Mouse (Mus musculus): ENCODE data around the gene Pum1. TPM values are rescaled to one million over a fixed set of nuclear protein-coding genes. Genes with fewer than 3 reads are reported as not detected.

The Pum1 gene
- total and polyA plus RNA-seq, 3 experiments: 42.7 to 122 (median 43.5) TPM

DNA sequence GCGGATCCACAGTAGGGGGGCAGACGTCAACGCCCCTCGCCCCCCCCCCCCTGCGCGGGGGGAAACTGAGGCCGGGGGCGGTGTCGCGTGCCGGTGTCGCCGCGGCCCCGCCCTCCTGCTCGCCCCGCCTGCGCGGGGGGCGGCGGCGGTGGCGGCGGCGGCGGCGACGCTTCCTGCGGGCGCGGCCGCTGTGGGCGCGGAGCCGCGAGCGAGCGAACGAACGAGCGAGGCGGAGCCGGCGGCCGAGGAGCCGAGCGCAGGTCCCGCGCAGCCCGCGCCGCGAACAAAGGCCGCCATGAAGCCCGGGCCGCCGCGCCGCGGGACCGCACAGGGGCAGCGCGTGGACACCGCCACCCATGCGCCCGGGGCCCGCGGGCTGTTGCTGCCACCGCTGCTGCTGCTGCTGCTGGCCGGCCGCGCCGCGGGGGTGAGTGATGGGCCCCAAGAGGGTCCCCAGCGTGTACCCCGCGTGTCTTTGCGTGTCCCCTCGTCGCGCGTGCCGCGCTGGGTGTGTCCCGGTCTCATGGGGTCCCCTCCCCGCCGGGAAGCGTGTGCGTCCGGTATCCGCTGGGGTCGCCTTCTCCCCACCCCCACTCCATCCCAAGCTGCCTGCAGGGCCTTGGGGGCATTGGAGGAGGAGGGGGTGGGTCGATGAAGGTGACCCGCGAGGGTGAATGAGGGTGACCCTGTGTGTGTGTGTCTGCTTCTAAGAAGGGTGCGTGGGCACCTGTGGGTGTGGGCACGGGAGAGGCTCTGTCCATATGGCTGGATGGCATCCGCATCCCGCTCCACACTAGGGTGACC is 129.5 kb downstream of the Pum1 start, which contains the start of gene Sdc3:
Gene Sdc3 (plus strand): TSS at position 162 of the 804 bp plus-strand sequence.
- peaks cover 7% of the 10 kb centered on the region for H3K9me3 ChIP-seq (replicated peaks)
- no peaks in the 10 kb centered on the region for H3K36me3 ChIP-seq (replicated peaks)
- H3K4me3 ChIP-seq (ENCODE audit: low read depth, low read length): no peak within 1 kb of the TSS
- H3K27me3 ChIP-seq (ENCODE audit: insufficient read depth, low read length): peaks cover 38% of the 10 kb centered on the region
- no peak for TF ChIP-seq POLR2AphosphoS5 (IDR thresholded peaks at IDR 0.05; ENCODE audit: insufficient replicate concordance, low read depth, low read length)
- no peak for TF ChIP-seq GATA1 (IDR thresholded peaks at IDR 0.05; ENCODE audit: borderline replicate concordance, low read length)
- no peak for TF ChIP-seq CTCF (IDR thresholded peaks at IDR 0.05; ENCODE audit: low read depth, low read length)
- TF ChIP-seq TAL1 (conservative IDR thresholded peaks at IDR 0.05; ENCODE audit: low read depth, low read length): no peak
- no peak for TF ChIP-seq GATA2 (IDR thresholded peaks at IDR 0.05; ENCODE audit: borderline replicate concordance, low read depth, low read length)
- peaks cover 3% of the 10 kb centered on the region for H3K4me1 ChIP-seq (ENCODE audit: insufficient read depth, low read depth, low read length)
- no peak for ATAC-seq (ENCODE audit: extremely low read depth, insufficient number of reproducible peaks, low FRiP score, poor library complexity, severe bottlenecking)
- DNase-seq (ENCODE audit: low spot score): no peak

DNA sequence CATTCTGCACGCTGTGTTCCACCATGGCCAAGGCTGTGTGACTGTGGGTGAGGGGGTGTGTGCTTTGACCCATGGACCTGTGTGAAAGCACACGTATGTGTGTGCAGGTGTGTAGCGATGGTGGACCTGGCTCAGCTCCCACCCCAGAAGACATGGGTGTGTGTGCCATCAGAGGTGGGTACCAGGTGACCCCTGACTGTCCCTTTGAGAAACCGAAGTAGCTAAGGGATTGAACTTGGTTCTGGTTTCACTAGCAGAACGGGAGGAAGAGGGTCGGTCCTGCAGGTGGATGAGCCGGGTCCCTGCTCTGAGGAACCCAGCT is 130.0 kb downstream of the Pum1 start:
- Histone ChIP-seq H3K4me3 (ENCODE audit: low read depth, low read length) (no peak overlapping the region), H3K27me3 (ENCODE audit: insufficient read depth, low read length) (peaks cover 41% of the 10 kb centered on the region), H3K4me1 (ENCODE audit: insufficient read depth, low read depth, low read length) (peaks cover 3% of the 10 kb centered on the region), H3K36me3 (replicated peaks) (no peaks in the 10 kb centered on the region), H3K9me3 (replicated peaks) (peaks cover 7% of the 10 kb centered on the region)
- ATAC-seq (ENCODE audit: extremely low read depth, insufficient number of reproducible peaks, low FRiP score, poor library complexity, severe bottlenecking) (no peak), DNase-seq (ENCODE audit: low spot score) (no peak)
- TF ChIP-seq CTCF (IDR thresholded peaks at IDR 0.05; ENCODE audit: low read depth, low read length): no peak
- no peak for TF ChIP-seq GATA1 (IDR thresholded peaks at IDR 0.05; ENCODE audit: borderline replicate concordance, low read length)
- TF ChIP-seq TAL1 (conservative IDR thresholded peaks at IDR 0.05; ENCODE audit: low read depth, low read length): no peak
- no peak for TF ChIP-seq POLR2AphosphoS5 (IDR thresholded peaks at IDR 0.05; ENCODE audit: insufficient replicate concordance, low read depth, low read length)
- TF ChIP-seq GATA2 (IDR thresholded peaks at IDR 0.05; ENCODE audit: borderline replicate concordance, low read depth, low read length): no peak

DNA sequence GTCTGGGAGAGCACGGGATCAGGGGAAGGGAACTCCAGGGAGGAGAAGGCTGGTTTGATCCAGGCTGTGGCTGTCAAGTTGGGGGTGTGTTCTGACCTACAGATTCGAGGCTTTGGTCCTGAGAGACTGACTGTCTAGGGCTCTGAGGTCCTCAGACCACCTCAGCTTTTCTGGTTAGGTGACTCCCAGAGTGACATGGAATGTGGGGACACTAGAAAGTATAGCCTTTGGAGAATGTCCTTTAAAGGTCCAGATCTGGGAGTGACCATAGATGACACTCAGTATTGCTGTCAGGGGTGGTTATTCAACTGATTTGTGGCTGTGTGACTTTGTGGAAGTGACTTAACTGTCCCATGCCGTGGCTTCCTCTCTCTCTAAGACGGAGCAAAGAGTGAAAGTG is 131.7 kb downstream of the Pum1 start:
- Histone ChIP-seq H3K27me3 (ENCODE audit: insufficient read depth, low read length) (peaks cover 43% of the 10 kb centered on the region), H3K9me3 (replicated peaks) (peaks cover 7% of the 10 kb centered on the region), H3K36me3 (replicated peaks) (no peaks in the 10 kb centered on the region), H3K4me3 (ENCODE audit: low read depth, low read length) (no peak overlapping the region), H3K4me1 (ENCODE audit: insufficient read depth, low read depth, low read length) (peaks cover 3% of the 10 kb centered on the region)
- ATAC-seq (ENCODE audit: extremely low read depth, insufficient number of reproducible peaks, low FRiP score, poor library complexity, severe bottlenecking) (no peak), DNase-seq (ENCODE audit: low spot score) (no peak)
- no peak for TF ChIP-seq GATA1 (IDR thresholded peaks at IDR 0.05; ENCODE audit: borderline replicate concordance, low read length)
- TF ChIP-seq POLR2AphosphoS5 (IDR thresholded peaks at IDR 0.05; ENCODE audit: insufficient replicate concordance, low read depth, low read length): no peak
- no peak for TF ChIP-seq CTCF (IDR thresholded peaks at IDR 0.05; ENCODE audit: low read depth, low read length)
- TF ChIP-seq GATA2 (IDR thresholded peaks at IDR 0.05; ENCODE audit: borderline replicate concordance, low read depth, low read length): no peak
- TF ChIP-seq TAL1 (conservative IDR thresholded peaks at IDR 0.05; ENCODE audit: low read depth, low read length): no peak

DNA sequence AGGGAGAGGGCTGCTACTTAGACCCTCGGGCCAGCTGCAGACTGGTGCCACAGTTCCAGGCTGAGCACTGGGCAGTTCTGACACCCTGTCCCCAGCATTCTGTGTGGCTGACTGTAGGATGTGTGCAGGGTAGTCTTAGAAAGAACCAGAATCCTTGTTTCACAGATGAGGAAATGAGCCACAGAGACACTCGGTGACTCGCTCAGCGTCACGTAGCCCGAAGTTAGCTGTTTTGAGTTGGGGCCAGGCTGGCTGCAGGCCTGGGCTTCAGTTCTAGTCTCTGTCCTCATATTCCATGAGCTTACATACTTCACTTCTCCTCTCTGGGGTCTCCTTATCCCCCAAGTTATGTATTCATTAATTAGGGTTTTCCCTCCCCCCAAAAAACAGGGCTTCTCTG is 132.8 kb downstream of the Pum1 start:
- Histone ChIP-seq H3K27me3 (ENCODE audit: insufficient read depth, low read length) (peaks cover 47% of the 10 kb centered on the region), H3K36me3 (replicated peaks) (no peaks in the 10 kb centered on the region), H3K4me3 (ENCODE audit: low read depth, low read length) (no peak overlapping the region), H3K4me1 (ENCODE audit: insufficient read depth, low read depth, low read length) (no peaks in the 10 kb centered on the region), H3K9me3 (replicated peaks) (peaks cover 7% of the 10 kb centered on the region)
- ATAC-seq (ENCODE audit: extremely low read depth, insufficient number of reproducible peaks, low FRiP score, poor library complexity, severe bottlenecking) (no peak), DNase-seq (ENCODE audit: low spot score) (no peak)
- TF ChIP-seq GATA2 (IDR thresholded peaks at IDR 0.05; ENCODE audit: borderline replicate concordance, low read depth, low read length) (no peak), CTCF (IDR thresholded peaks at IDR 0.05; ENCODE audit: low read depth, low read length) (no peak), GATA1 (IDR thresholded peaks at IDR 0.05; ENCODE audit: borderline replicate concordance, low read length) (no peak), POLR2AphosphoS5 (IDR thresholded peaks at IDR 0.05; ENCODE audit: insufficient replicate concordance, low read depth, low read length) (no peak), TAL1 (conservative IDR thresholded peaks at IDR 0.05; ENCODE audit: low read depth, low read length) (no peak)

DNA sequence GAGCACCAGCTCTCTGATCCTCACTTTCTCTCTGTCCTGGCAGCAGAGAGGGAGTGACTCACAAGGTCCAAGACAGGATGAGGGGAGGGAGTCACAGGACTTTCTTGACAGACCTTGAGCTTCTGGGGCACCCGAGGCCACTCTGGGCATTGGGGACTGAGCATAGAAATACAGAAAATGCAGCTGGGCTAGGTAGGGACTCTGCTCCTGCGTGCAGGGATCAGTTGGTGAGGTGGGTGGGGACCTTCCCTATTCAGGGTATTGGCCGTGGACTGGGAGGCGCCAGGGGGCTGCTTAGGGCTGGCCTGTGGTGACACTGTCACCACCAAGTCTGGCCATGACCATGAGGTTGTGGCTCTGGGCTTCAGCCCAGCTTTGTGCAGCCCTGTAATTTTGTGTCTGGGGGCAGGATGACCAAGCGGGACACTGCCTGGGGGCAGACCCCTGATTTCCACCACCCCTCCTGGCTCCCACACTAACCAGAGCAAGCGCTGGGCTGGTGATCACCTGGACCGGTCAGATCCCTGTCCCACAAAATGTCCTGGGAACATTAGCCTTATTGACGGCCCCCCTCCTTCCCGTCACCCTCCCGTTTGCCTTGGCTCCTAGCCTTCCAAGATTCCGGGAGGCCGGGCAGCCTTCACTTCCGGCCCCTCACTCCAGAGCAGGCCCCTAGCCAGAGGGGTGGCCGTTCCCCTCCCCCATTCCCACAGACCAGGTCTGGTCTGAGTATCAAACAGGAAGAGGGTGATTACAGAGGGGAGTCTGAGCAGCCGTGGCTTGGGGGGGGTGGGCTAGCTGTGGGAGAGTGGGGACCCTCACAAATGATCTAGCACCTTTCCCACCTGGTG is 134.3 kb downstream of the Pum1 start:
- ATAC-seq (ENCODE audit: extremely low read depth, insufficient number of reproducible peaks, low FRiP score, poor library complexity, severe bottlenecking): no peak
- peaks cover 7% of the 10 kb centered on the region for H3K9me3 ChIP-seq (replicated peaks)
- H3K4me3 ChIP-seq (ENCODE audit: low read depth, low read length): no peak overlapping the region
- H3K27me3 ChIP-seq (ENCODE audit: insufficient read depth, low read length): peaks cover 40% of the 10 kb centered on the region
- TF ChIP-seq CTCF (IDR thresholded peaks at IDR 0.05; ENCODE audit: low read depth, low read length) (no peak), GATA2 (IDR thresholded peaks at IDR 0.05; ENCODE audit: borderline replicate concordance, low read depth, low read length) (no peak), GATA1 (IDR thresholded peaks at IDR 0.05; ENCODE audit: borderline replicate concordance, low read length) (no peak), TAL1 (conservative IDR thresholded peaks at IDR 0.05; ENCODE audit: low read depth, low read length) (no peak), POLR2AphosphoS5 (IDR thresholded peaks at IDR 0.05; ENCODE audit: insufficient replicate concordance, low read depth, low read length) (no peak)
- H3K36me3 ChIP-seq (replicated peaks): no peaks in the 10 kb centered on the region
- H3K4me1 ChIP-seq (ENCODE audit: insufficient read depth, low read depth, low read length): no peaks in the 10 kb centered on the region
- DNase-seq (ENCODE audit: low spot score): no peak

DNA sequence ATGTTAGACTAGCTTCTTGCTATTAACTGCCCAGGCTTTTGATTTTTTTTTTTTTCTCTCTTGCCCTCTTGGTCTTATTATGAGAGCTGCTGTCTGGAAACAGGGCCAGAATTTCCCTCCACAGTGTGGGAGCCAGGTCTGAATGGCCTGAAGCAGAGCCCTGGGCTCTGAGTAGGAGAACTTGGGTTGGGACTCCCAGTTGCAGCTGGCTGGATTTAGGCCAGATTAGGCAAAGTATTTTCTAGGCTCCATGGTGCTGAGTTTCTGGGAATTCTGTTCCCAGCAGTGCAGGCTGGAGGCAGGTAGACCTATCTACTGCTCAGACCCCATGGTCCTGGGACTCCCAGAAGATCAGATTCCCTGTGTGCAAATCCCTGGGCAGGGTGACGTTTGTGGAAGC is 135.3 kb downstream of the Pum1 start:
- Histone ChIP-seq H3K4me3 (ENCODE audit: low read depth, low read length) (no peak overlapping the region), H3K9me3 (replicated peaks) (no peaks in the 10 kb centered on the region), H3K27me3 (ENCODE audit: insufficient read depth, low read length) (peaks cover 37% of the 10 kb centered on the region), H3K4me1 (ENCODE audit: insufficient read depth, low read depth, low read length) (no peaks in the 10 kb centered on the region), H3K36me3 (replicated peaks) (no peaks in the 10 kb centered on the region)
- TF ChIP-seq CTCF (IDR thresholded peaks at IDR 0.05; ENCODE audit: low read depth, low read length) (no peak), POLR2AphosphoS5 (IDR thresholded peaks at IDR 0.05; ENCODE audit: insufficient replicate concordance, low read depth, low read length) (no peak), GATA2 (IDR thresholded peaks at IDR 0.05; ENCODE audit: borderline replicate concordance, low read depth, low read length) (no peak), TAL1 (conservative IDR thresholded peaks at IDR 0.05; ENCODE audit: low read depth, low read length) (no peak)
- DNase-seq (ENCODE audit: low spot score) (no peak), ATAC-seq (ENCODE audit: extremely low read depth, insufficient number of reproducible peaks, low FRiP score, poor library complexity, severe bottlenecking) (no peak)

All from G1E (cell line).